Mouse (Mus musculus) liver, postnatal 0 days (tissue): ENCODE data around the gene Camkv. TPM values are rescaled to one million over a fixed set of nuclear protein-coding genes. Genes with fewer than 3 reads are reported as not detected.

Experiments
- ATAC-seq: fragments of 200-750 bp; cut with Nextera tagmentation; 2 replicates; pipeline ENCODE4 v1.8.0; 2017; ENCODE audit warnings: mild to moderate bottlenecking, moderate library complexity
- DNase-seq: peaks from one replicate; pipeline ENCODE4 v3.0.0-alpha.2; 2016
- H3K27ac ChIP-seq: fragments of 300-500 bp; sonication (generic); 2 replicates; pipeline ENCODE4 v1.5.1; 2014; ENCODE audit warnings: antibody characterized with exemption, moderate library complexity, mild to moderate bottlenecking, low read depth
- H3K27me3 ChIP-seq: fragments of 300-500 bp; sonication (generic); 2 replicates; pipeline ENCODE4 v1.6.1; 2014; ENCODE audit warnings: low read length, control low read depth, mixed read lengths; ENCODE audit not compliant: insufficient read depth
- H3K36me3 ChIP-seq: fragments of 300-500 bp; sonication (generic); replicated peaks from 2 replicates; pipeline ENCODE4 v1.6.1; 2014; ENCODE audit warnings: mild to moderate bottlenecking, control low read depth, low read length, moderate library complexity, mixed read lengths; ENCODE audit not compliant: insufficient read depth
- H3K4me1 ChIP-seq: fragments of 300-500 bp; sonication (generic); 2 replicates; pipeline ENCODE4 v1.6.1; 2014; ENCODE audit warnings: antibody characterized with exemption, mild to moderate bottlenecking, control low read depth; ENCODE audit not compliant: insufficient read depth
- H3K4me2 ChIP-seq: fragments of 300-500 bp; sonication (generic); 2 replicates; pipeline ENCODE4 v1.6.1; 2014; ENCODE audit warnings: low read depth, mild to moderate bottlenecking, low read length, moderate library complexity, mixed read lengths
- H3K4me3 ChIP-seq: fragments of 300-500 bp; sonication (generic); 2 replicates; pipeline ENCODE4 v1.5.1; 2014; ENCODE audit warnings: low read depth, low read length
- H3K9ac ChIP-seq: fragments of 300-500 bp; sonication (generic); replicated peaks from 2 replicates; pipeline ENCODE4 v1.6.1; 2014; ENCODE audit warnings: mild to moderate bottlenecking, moderate library complexity
- H3K9me3 ChIP-seq: fragments of 300-500 bp; sonication (generic); 2 replicates; pipeline ENCODE4 v1.6.1; 2016; ENCODE audit warnings: mild to moderate bottlenecking, control low read depth, low read length, mixed read lengths
- CTCF ChIP-seq: sonication (generic); IDR thresholded peaks from 2 replicates; pipeline ENCODE4 v1.5.1; 2016; ENCODE audit warnings: antibody characterized with exemption, low read depth
- EP300 ChIP-seq: IDR thresholded peaks from 2 replicates; pipeline ENCODE4 v1.6.1; 2016; ENCODE audit warnings: antibody characterized with exemption, low read depth, mild to moderate bottlenecking
- WGBS: fragments of 180-500 bp; shearing (Covaris S2); extraction: QIAGEN DNeasy Blood & Tissue Kit; methylation state at CpG from one replicate; pipeline ENCODE4 v1.1.7; 2014; ENCODE audit not compliant: insufficient replicate concordance; 5-methylcytosine and 5-hydroxymethylcytosine counted together
- polyA plus RNA-seq: library from polyadenylated mRNA; unstranded; fragments of >200 nt; fragmentation: Nextera tagmentation; extraction: Ambion mirVana; gene quantifications from 2 replicates; pipeline ENCODE4 v1.2.1, GENCODE M21; 2015

The Camkv gene
- polyA plus RNA-seq, 1 experiment from 2014 or later, result 0.09 TPM

DNA sequence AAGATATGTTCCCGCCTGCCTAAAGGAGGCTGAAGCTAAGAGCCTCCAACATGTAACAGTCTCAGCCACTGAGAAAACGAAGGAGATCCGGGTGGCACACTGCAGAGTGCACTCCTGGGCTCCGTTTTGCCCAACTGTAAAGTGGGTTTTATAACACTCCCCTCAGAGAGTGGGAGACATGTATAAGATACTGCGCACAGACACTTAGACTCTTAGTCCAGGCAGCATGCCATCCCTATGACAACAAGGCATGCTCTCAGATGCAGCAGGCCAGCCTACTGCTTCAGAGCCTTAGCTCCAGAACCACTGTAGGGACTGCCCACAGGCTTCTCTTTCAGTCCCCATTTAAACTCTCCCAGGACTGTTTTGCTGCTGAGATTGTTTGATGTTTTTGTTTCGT, 16.6 kb upstream of the Camkv start:
- H3K36me3 ChIP-seq, result 0 out of 2 replicates have a peak, but pooled peaks cover 2% of the 10 kb centered on the region
- TF ChIP-seq CTCF, result no peak
- TF ChIP-seq EP300, result no peak
- no peaks in the 10 kb centered on the region for H3K9me3 ChIP-seq
- WGBS, result 77% methylated on average over 6 of the region's 6 CpGs
- DNase-seq (no peak), ATAC-seq (no peak)
- H3K4me1 ChIP-seq, result peaks cover 3% of the 10 kb centered on the region; the same call in 1 of the 2 replicates
- H3K4me3 ChIP-seq, result no peak overlapping the region
- no peak overlapping the region for H3K9ac ChIP-seq
- no peaks in the 10 kb centered on the region for H3K27me3 ChIP-seq
- no peak overlapping the region for H3K27ac ChIP-seq
- H3K4me2 ChIP-seq, result no peak overlapping the region

DNA sequence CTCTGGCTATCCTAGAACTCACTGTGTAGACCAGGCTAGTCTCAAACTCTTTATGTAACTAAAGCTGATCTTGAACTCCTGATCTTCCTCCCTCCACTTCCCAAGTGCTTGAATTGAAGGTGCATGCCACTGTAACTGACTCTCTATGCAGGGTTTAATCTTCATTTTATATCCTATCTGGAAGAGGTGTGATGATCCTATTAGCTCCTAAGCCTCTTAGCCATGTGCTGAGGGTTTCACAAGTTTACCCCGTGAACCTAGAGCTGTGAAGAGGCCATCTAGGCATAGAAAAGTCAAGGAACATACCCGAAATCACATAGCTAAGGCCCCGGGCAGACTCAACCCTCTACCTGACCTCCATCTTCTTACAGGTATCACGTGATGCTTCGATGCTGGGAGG, 16.0 kb upstream of the Camkv start:
- H3K4me3 ChIP-seq, result no peak overlapping the region
- H3K9ac ChIP-seq, result no peak overlapping the region
- no peak overlapping the region for H3K4me2 ChIP-seq
- H3K4me1 ChIP-seq, result peaks cover 3% of the 10 kb centered on the region; the same call in 1 of the 2 replicates
- WGBS, result 68% methylated on average over 5 of the region's 5 CpGs
- no peak for DNase-seq
- H3K9me3 ChIP-seq, result no peaks in the 10 kb centered on the region
- no peak for TF ChIP-seq CTCF
- TF ChIP-seq EP300, result no peak
- no peak overlapping the region for H3K27ac ChIP-seq
- 0 out of 2 replicates have a peak, but pooled peaks cover 2% of the 10 kb centered on the region for H3K36me3 ChIP-seq
- ATAC-seq, result no peak
- H3K27me3 ChIP-seq, result no peaks in the 10 kb centered on the region

DNA sequence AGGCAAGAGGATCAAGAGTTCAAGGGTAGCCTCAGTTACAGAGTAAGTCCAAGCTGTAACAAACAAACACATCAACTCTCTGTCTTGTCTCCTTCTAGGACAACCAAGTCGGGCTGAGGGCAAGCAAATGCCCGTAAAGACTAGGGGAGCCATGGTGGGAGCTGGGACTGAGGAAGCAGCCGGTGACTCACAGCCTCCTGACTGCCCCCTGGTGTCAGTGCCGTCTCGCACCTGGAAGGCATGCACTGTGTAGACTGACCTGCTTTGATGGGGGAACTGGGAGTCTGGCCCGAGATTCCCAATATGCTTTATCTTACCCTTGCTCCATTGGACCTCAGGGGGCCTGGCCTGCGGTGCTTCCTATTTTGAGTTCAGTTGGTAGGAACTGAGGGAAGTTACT, 12.5 kb upstream of the Camkv start:
- H3K4me1 ChIP-seq, result peaks cover 3% of the 10 kb centered on the region; the same call in 1 of the 2 replicates
- 0 out of 2 replicates have a peak, but pooled peaks cover 2% of the 10 kb centered on the region for H3K36me3 ChIP-seq
- WGBS, result 30% methylated on average over 7 of the region's 7 CpGs
- no peak overlapping the region for H3K4me2 ChIP-seq
- no peak overlapping the region for H3K4me3 ChIP-seq
- H3K27ac ChIP-seq, result no peak overlapping the region
- peak; percentile 70 for DNase-seq
- peak; percentile 64; the same call in 1 of the 2 replicates for ATAC-seq
- H3K9ac ChIP-seq, result no peak overlapping the region
- TF ChIP-seq EP300 (no peak), CTCF (peak; percentile 73)
- H3K27me3 ChIP-seq, result 0 out of 2 replicates have a peak, but pooled peaks cover 2% of the 10 kb centered on the region
- no peaks in the 10 kb centered on the region for H3K9me3 ChIP-seq

DNA sequence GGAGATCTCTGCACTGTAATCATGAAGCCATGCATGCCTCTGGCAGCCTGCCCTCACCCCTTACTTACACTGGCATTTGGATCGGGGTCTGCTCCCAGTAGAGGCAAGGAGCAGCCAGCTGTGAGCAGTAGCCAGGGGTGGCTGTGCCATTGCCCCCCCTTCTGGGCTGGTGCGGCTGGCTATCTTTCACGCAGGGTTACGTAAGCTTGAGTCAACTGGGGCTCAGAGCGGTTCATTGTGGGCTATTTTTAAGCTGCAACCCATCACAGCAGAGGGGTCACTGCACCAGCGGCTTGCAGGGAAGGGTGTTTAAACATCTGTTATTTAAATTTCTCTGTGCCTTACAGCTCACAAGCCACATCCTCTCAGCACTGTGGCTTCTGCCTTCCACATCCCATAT, 11.5 kb upstream of the Camkv start:
- Histone ChIP-seq H3K4me2 (no peak overlapping the region), H3K4me1 (peaks cover 3% of the 10 kb centered on the region; the same call in 1 of the 2 replicates)
- ATAC-seq, result peak; percentile 40; the same call in 1 of the 2 replicates

DNA sequence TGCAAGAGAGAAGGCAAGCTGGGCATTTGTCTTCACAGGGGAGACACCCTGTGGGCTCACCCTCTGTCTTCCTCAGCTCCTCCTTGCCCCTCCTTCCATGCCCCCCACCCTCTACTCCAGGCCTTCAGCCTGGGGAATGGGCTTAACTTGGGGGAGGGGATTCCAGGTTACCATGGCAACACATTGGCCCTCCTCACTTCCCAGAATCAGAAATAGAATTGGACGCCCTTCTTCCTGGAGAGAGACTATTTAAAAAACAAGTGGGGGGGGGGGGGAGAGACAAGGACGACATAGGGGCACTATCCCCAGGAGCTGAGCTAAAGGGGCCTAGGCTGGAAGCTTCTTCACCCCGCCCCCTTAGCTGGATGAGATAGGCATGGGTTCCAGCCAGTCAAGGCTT, 10.2 kb upstream of the Camkv start:
- H3K36me3 ChIP-seq, result no peaks in the 10 kb centered on the region
- 41% methylated on average over 3 of the region's 3 CpGs for WGBS
- H3K27me3 ChIP-seq, result 0 out of 2 replicates have a peak, but pooled peaks cover 2% of the 10 kb centered on the region
- H3K9me3 ChIP-seq, result no peaks in the 10 kb centered on the region
- ATAC-seq (no peak), DNase-seq (no peak)
- H3K27ac ChIP-seq, result no peak overlapping the region
- peaks cover 3% of the 10 kb centered on the region; the same call in 1 of the 2 replicates for H3K4me1 ChIP-seq
- H3K4me3 ChIP-seq, result no peak overlapping the region
- no peak overlapping the region for H3K9ac ChIP-seq
- H3K4me2 ChIP-seq, result no peak overlapping the region
- TF ChIP-seq EP300, result no peak
- no peak for TF ChIP-seq CTCF

More for the DNA sequence above, 11.5 kb upstream of the Camkv start:
- no peak for DNase-seq
- Histone ChIP-seq H3K4me3 (no peak overlapping the region), H3K27ac (no peak overlapping the region), H3K9ac (no peak overlapping the region), H3K36me3 (no peaks in the 10 kb centered on the region), H3K9me3 (no peaks in the 10 kb centered on the region), H3K27me3 (0 out of 2 replicates have a peak, but pooled peaks cover 2% of the 10 kb centered on the region)
- WGBS, result 15% methylated on average over 6 of the region's 6 CpGs
- TF ChIP-seq EP300 (no peak), CTCF (no peak)

DNA sequence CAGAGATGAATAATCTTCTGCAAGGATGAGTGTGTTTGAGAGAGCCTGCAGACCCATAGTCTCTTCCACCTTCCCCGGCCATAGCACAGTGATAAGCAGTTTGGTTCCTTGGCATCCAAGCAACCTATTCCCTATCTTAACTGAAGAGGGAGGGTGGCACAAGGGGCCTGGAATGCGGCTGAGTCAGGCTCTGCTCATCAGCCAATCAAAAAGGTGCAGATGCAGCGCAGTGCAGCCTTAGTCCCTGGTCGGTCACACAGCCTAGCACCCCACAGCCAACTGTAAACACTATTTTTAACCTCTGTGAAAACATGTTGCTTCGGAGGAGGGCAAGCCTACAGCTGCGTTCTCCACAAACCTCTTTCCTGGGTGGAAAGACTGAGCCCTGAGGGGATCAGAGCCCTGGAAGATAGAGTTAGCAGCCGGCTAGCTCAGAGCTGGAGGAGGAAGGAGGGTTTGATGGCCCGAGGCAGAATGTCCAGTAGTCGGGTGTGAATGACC, 8.5 kb upstream of the Camkv start:
- no peaks in the 10 kb centered on the region for H3K36me3 ChIP-seq
- H3K9ac ChIP-seq, result no peak overlapping the region
- H3K27me3 ChIP-seq, result 0 out of 2 replicates have a peak, but pooled peaks cover 2% of the 10 kb centered on the region
- DNase-seq (no peak), ATAC-seq (no peak)
- no peak overlapping the region for H3K4me2 ChIP-seq
- WGBS, result 43% methylated on average over 9 of the region's 9 CpGs
- TF ChIP-seq CTCF, result no peak
- no peak for TF ChIP-seq EP300
- no peak overlapping the region for H3K4me3 ChIP-seq
- H3K4me1 ChIP-seq, result peaks cover 3% of the 10 kb centered on the region; the same call in 1 of the 2 replicates
- no peaks in the 10 kb centered on the region for H3K9me3 ChIP-seq
- no peak overlapping the region for H3K27ac ChIP-seq
